Mouse (Mus musculus) spleen, postnatal 14 days (tissue): ENCODE measurements around the gene Olfr31.

ENCODE experiments used
- DNase-seq, 2 experiments: peaks; one replicate each; pipeline ENCODE4 v3.0.0; 2021 to 2022; ENCODE audit warnings: low spot score in 2 of 2

Gene Olfr31

GRCm38 (mm10) chr14:14354511-14355359, 32.1 kb downstream of the Olfr31 start:
- no peak for DNase-seq

DNA sequence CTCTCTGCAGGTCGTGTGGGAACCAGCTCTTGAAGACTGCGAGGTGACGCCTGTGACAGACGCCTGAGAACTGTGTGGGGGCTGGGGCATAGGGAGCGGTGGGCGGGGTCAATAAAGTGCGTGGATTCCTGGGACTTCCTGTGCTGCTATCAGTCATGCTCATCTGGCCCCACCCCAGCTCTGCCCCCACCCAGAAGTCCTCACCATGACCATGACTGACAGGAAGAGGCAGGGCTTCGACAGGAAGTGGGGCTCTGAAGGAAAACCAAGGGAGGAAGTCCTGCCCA, 32.7 kb downstream of the Olfr31 start:
- DNase-seq: no peak
